Mouse (Mus musculus) megakaryocyte, embryonic 14.5 days (primary cell): ENCODE measurements around the gene Capn1. TPM values are rescaled to one million over a fixed set of nuclear protein-coding genes. Genes with fewer than 3 reads are reported as not detected.

Source experiments
- H3K27me3 ChIP-seq: replicated peaks from 2 replicates; pipeline ENCODE3; 2012; ENCODE audit warnings: inconsistent platforms
- H3K36me3 ChIP-seq: replicated peaks from 2 replicates; pipeline ENCODE3; 2012; ENCODE audit warnings: low read length, inconsistent platforms, mixed read lengths
- H3K4me1 ChIP-seq: 2 replicates; pipeline ENCODE4 v1.6.1; 2012; ENCODE audit warnings: inconsistent platforms
- H3K4me3 ChIP-seq: replicated peaks from 2 replicates; pipeline ENCODE3; 2012; ENCODE audit warnings: moderate library complexity, mild to moderate bottlenecking, inconsistent platforms
- H3K9me3 ChIP-seq: 2 replicates; pipeline ENCODE4 v1.6.1; 2012; ENCODE audit warnings: inconsistent platforms
- FLI1 ChIP-seq: IDR thresholded peaks from 2 replicates; pipeline ENCODE4 v1.6.1; 2012; ENCODE audit warnings: low read length, inconsistent platforms, mixed read lengths
- GATA1 ChIP-seq: IDR thresholded peaks from 3 replicates; pipeline ENCODE4 v1.6.1; 2012; ENCODE audit warnings: mixed read lengths, low read length, inconsistent platforms, borderline replicate concordance
- polyA plus RNA-seq: library from polyadenylated mRNA; stranded (reverse); fragments of >175 nt; gene quantifications from 2 replicates; pipeline ENCODE4 v1.2.3, GENCODE M21; 2012; ENCODE audit warnings: low replicate concordance; ENCODE audit not compliant: insufficient read depth

Capn1 gene
- polyA plus RNA-seq, 1 experiment = 66.2 TPM

DNA sequence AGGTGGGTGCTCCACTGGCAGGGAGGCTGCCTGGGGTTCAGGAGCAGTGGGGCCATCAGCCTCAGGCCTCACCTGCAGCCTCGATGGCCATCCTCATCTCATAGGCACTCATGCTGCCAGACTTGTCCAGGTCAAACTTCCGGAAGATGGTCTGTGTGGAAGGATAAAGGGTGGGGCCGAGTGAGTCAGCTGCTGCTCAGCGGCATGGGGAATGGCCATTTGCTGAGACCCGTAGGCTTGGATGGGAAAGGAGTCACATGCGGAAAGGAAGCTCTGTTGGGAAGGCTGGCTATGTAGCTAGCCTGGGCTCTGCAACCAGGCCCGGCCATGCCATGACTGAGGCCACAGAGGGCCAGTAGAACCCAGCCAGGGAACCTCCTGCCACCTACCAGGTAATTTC, 24.2 kb downstream of the Capn1 start:
- H3K9me3 ChIP-seq = no peaks in the 10 kb centered on the region
- peaks cover 66% of the 10 kb centered on the region for H3K36me3 ChIP-seq
- H3K4me1 ChIP-seq = peaks cover 71% of the 10 kb centered on the region
- H3K27me3 ChIP-seq = no peaks in the 10 kb centered on the region
- TF ChIP-seq FLI1 (no peak), GATA1 (no peak)
- H3K4me3 ChIP-seq = peak overlapping the region; percentile 64

DNA sequence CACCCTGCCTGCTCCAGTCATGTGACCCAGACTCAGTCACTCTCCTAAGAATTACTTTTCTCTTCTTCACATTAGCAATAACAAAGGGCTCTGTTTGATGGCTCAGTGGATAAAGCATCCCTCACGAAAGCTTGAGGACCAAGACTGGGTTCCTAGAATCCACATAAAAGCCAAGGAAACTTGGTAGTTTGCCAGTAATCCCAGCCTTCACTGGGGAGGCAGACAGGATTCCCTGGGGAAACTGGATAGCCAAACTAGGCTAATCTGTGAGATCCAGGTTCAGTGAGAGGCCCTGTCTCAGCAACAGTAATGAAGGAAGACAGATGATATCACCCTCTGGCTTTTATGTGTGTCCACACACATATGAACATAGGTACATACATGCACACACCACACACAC, 24.8 kb downstream of the Capn1 start:
- H3K27me3 ChIP-seq = no peaks in the 10 kb centered on the region
- TF ChIP-seq FLI1 (no peak), GATA1 (no peak)
- H3K4me3 ChIP-seq = no peak overlapping the region
- H3K36me3 ChIP-seq = peaks cover 62% of the 10 kb centered on the region
- no peaks in the 10 kb centered on the region for H3K9me3 ChIP-seq
- H3K4me1 ChIP-seq = peaks cover 73% of the 10 kb centered on the region

DNA sequence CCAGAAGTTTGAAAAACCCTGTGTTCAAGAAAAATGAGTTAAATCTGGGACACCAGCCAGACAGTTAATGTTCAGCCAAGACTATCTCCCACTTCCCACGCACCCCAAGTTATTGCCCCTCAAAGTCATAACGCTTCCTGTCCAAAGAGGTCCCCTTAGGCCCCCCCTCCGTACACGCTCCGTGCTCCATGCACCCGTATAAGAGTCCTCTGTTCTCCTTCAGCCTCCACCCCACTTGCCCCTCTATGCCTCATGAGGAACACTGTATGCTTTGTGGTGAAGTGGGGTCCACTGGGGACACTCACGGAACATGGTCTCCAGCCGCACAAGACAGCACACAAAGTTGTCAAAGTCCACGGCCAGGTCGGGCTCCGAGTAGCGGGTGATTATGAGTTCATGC, 25.7 kb downstream of the Capn1 start:
- H3K4me3 ChIP-seq = peak overlapping the region; percentile 14
- no peaks in the 10 kb centered on the region for H3K27me3 ChIP-seq
- no peak for TF ChIP-seq GATA1
- no peak for TF ChIP-seq FLI1
- H3K9me3 ChIP-seq = no peaks in the 10 kb centered on the region
- H3K4me1 ChIP-seq = peaks cover 70% of the 10 kb centered on the region
- peaks cover 55% of the 10 kb centered on the region for H3K36me3 ChIP-seq

DNA sequence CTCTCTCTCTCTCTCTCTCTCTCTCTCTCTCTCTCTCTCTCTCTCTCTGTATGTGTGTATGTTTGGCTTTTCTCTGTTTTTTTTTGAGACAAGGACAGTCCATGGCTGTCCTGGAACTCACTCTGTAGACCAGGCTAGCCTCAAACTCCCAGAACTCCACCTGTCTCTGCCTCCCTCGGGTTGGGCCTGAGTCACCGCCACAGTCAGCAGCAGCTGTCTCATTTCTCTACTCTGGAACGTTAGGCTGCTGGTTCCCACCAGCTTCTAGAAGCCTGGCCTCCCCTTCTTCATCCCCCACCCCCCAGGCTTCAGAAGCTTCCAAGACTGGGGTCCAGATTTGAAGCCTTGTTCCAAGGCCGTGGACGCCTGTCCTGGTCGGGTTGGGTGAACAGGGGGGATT, 26.1 kb downstream of the Capn1 start:
- H3K27me3 ChIP-seq = no peaks in the 10 kb centered on the region
- TF ChIP-seq GATA1 (no peak), FLI1 (no peak)
- H3K36me3 ChIP-seq = peaks cover 51% of the 10 kb centered on the region

DNA sequence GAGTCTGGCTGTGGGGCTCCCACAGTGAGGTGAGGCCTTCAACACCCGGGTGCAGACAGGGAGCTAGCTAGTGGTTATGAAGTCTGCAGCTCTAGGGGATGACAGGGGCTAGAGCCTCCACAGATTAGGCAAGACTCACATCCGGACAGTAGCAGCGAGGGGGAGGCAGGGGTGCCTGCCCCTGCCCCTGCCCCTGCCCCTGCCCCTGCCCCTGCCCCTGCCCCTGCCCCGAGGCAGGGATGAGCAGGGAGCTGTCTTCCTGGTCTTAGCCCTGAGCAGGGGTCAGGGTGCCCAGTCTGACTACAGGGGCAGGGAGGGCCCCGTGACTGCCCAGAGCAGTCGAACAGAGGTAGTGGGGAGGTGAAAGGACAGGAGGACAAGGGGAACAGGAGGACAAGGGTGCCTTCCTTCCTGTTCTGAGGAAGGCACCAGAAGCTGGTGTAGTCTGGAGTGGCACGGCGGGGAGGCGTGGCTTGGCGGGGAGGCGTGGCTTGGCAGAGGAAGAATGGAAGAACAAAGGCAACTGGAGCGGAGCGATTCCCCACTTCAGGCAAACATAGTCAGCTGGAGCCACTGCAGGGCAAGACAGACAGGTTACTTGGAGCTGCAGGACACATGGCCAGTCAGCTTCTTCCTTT, 26.8 kb downstream of the Capn1 start:
- Histone ChIP-seq H3K36me3 (peaks cover 44% of the 10 kb centered on the region), H3K27me3 (peaks cover 3% of the 10 kb centered on the region), H3K4me3 (peak overlapping the region; percentile 89), H3K9me3 (no peaks in the 10 kb centered on the region), H3K4me1 (peaks cover 65% of the 10 kb centered on the region)
- TF ChIP-seq GATA1 (no peak), FLI1 (no peak)

More for the DNA sequence above, 26.1 kb downstream of the Capn1 start:
- H3K4me1 ChIP-seq = peaks cover 70% of the 10 kb centered on the region
- no peaks in the 10 kb centered on the region for H3K9me3 ChIP-seq
- peak overlapping the region; percentile 89 for H3K4me3 ChIP-seq

DNA sequence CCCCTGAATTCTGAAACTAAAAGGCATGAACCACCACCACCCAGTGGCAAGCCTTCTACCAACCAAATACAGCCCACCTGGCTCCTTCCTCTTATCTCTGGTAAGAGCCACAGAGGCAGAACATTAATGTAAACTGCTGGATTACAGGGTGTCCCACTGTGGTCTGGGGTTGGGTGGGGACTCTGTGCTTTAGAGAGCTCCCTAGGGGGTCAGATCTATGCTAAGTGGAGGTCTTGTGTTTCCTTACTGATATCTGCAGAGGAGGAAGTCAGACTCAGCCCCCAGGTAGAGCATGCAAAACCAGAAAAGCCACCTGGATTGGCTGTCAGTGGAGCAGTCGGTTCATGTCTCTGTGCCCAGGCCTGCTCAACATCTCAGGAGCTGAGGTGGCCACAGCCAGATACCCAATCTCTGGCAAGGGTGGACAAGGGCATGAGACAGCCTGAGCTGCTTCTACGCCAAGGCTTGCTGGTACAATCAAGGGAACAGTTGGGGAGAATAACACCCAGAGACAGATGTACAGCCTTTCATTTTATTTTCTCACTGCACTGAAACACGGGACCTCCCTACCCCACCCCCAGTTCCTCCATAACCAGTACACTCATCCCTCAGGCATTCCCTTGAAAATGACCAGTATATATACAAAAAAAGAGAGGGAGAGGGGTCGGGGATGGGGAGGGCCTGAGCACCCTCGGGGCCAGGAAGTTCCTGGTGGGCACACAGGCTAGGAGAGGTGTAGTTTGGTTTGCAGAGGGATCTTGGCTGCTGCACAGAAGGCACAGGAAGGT, 27.5 kb downstream of the Capn1 start:
- H3K27me3 ChIP-seq = peaks cover 9% of the 10 kb centered on the region
- H3K4me3 ChIP-seq = peak overlapping the region; percentile 89
- TF ChIP-seq GATA1 (no peak), FLI1 (no peak)
- H3K4me1 ChIP-seq = peaks cover 61% of the 10 kb centered on the region
- H3K9me3 ChIP-seq = no peaks in the 10 kb centered on the region
- peaks cover 38% of the 10 kb centered on the region for H3K36me3 ChIP-seq

DNA sequence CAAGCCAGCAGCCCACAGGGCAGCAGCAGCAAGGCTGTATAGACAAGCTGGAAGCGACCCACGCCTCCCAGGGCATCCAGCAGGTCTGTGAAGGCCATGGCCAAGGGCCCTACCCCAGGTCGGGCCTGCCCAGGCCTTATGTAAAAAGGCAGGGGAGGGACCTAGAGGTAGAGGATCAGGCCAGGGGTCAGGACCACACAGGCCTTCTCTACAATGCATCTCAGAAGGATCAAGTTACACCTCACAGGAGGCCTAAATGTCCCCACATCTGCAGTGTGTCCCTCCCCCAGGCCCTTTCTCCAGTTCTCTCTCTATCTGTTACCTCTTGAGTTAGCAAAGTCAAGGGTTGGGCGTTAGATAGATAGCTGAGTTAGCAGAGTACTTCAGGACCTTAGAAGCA, 29.7 kb downstream of the Capn1 start, which contains the start of gene Slc22a20:
Gene Slc22a20, minus strand, starts transcription at position 101 of the 400 bp plus-strand sequence.
- Histone ChIP-seq H3K4me1 (peaks cover 45% of the 10 kb centered on the region), H3K9me3 (no peaks in the 10 kb centered on the region), H3K27me3 (peaks cover 13% of the 10 kb centered on the region), H3K4me3 (no peak within 1 kb of the TSS), H3K36me3 (peaks cover 18% of the 10 kb centered on the region)
- TF ChIP-seq FLI1 (no peak), GATA1 (no peak)

DNA sequence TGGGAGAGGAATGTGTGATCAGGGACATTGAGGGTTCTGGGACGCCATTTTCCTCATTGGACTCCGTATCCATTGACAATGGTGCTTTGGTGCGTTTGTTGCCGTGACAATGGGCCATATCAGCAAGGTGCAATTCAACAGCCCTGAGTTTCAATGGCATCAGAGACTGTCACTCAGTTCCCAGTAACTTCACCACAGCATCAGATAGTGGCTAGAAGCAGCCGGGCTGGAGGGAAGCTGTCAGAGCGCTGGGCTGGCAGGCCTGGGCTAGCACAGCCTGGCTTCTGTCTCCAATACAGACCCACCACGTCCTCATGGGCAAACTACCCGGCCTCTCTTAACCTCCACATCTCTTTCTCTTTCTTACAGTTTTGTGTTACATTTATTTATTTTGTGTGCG, 35.2 kb downstream of the Capn1 start:
- H3K27me3 ChIP-seq = peaks cover 15% of the 10 kb centered on the region
- H3K36me3 ChIP-seq = no peaks in the 10 kb centered on the region
- peak overlapping the region; percentile 26 for H3K4me3 ChIP-seq
- TF ChIP-seq FLI1 = no peak
- no peak for TF ChIP-seq GATA1
- H3K4me1 ChIP-seq = peaks cover 19% of the 10 kb centered on the region
- no peaks in the 10 kb centered on the region for H3K9me3 ChIP-seq

DNA sequence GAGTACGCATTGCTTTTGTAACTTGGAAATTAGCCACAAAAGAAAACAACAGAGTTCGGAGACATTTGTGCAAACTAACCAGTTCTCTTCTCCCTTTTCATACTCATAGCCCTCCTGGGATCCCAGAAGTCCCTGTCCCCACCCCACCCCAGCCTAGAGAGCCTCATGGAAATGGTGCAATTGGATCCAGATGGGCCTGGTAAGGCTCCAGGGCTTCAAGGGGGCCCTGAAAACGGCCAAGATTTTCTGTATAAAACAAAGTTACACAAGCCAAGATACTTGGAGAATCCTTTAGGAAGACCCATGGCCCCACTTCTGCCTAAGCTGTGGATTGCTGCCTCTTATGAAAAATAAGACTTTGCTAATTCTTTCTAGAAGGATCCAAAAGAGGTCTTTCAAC, 38.0 kb downstream of the Capn1 start:
- TF ChIP-seq FLI1 (no peak), GATA1 (no peak)
- Histone ChIP-seq H3K9me3 (no peaks in the 10 kb centered on the region), H3K4me1 (peaks cover 20% of the 10 kb centered on the region), H3K4me3 (no peak overlapping the region), H3K36me3 (no peaks in the 10 kb centered on the region), H3K27me3 (peaks cover 8% of the 10 kb centered on the region)

DNA sequence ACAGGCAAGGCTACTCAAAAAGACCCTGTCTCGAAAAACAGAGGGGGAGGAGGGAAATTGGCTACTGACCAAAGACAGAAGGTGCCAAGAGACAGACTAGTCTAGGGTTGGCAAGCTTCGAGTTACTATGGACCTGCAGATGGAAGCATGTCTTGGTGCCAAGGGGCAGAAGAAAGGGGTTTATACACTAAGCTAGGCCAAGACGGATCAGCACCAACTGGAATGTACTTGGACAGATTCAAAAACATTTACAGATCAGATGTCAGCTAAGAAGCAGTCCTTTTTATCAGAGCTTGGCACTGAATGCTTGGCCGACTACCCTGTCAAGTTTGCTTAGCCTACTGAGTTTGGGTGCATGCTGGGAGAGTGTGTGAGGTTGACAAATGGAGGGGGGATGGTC, 40.0 kb downstream of the Capn1 start:
- TF ChIP-seq GATA1 (no peak), FLI1 (no peak)
- H3K27me3 ChIP-seq = peaks cover 17% of the 10 kb centered on the region
- no peaks in the 10 kb centered on the region for H3K9me3 ChIP-seq
- H3K4me3 ChIP-seq = no peak overlapping the region
- no peaks in the 10 kb centered on the region for H3K36me3 ChIP-seq
- peaks cover 18% of the 10 kb centered on the region for H3K4me1 ChIP-seq
